Mouse (Mus musculus): Measurements from ENCODE around the gene Iqgap2.

- no peak for TF ChIP-seq POLR2A (IDR thresholded peaks at IDR 0.05; ENCODE audit: low read depth, low read length)
- no peak for TF ChIP-seq CTCF (IDR thresholded peaks at IDR 0.05; ENCODE audit: extremely low read depth, insufficient read length, insufficient replicate concordance, low read depth, low read length)
Measured at GRCm38 (mm10) chr13:95667260-95667659, 224.5 kb downstream of the Iqgap2 start.
